Mouse (Mus musculus) forebrain, embryonic 14.5 days (tissue): ENCODE results near the gene Phlda2. TPM values are rescaled to one million over a fixed set of nuclear protein-coding genes. Genes with fewer than 3 reads are reported as not detected.

Experiments
- ATAC-seq: fragments of 200-750 bp; cut with Nextera tagmentation; 2 replicates; pipeline ENCODE4 v1.8.0; 2017; ENCODE audit warnings: mild to moderate bottlenecking, moderate library complexity
- DNase-seq: peaks from one replicate; pipeline ENCODE4 v3.0.0-alpha.2; 2015; ENCODE audit warnings: low spot score
- H3K27ac ChIP-seq: fragments of 300-500 bp; sonication (generic); 2 replicates; pipeline ENCODE4 v1.5.1; 2014; ENCODE audit warnings: low read depth, mild to moderate bottlenecking, control low read depth, low read length, moderate library complexity
- H3K27me3 ChIP-seq: fragments of 300-500 bp; sonication (generic); replicated peaks from 2 replicates; pipeline ENCODE4 v1.6.1; 2014; ENCODE audit warnings: low read length, control low read depth, mixed read lengths; ENCODE audit not compliant: control insufficient read depth, insufficient read depth
- H3K36me3 ChIP-seq: fragments of 300-500 bp; sonication (generic); 2 replicates; pipeline ENCODE4 v1.6.1; 2014; ENCODE audit warnings: low read length, control low read depth; ENCODE audit not compliant: control insufficient read depth, insufficient read depth
- H3K4me1 ChIP-seq: fragments of 300-500 bp; sonication (generic); 2 replicates; pipeline ENCODE4 v1.6.1; 2014; ENCODE audit warnings: antibody characterized with exemption, low read length, control low read depth; ENCODE audit not compliant: control insufficient read depth, insufficient read depth
- H3K4me2 ChIP-seq: fragments of 300-500 bp; sonication (generic); 2 replicates; pipeline ENCODE4 v1.6.1; 2014; ENCODE audit warnings: mild to moderate bottlenecking, control low read depth, low read length
- H3K4me3 ChIP-seq: fragments of 300-500 bp; sonication (generic); 2 replicates; pipeline ENCODE4 v1.5.1; 2014; ENCODE audit warnings: low read depth, low read length, control low read depth
- H3K9ac ChIP-seq: fragments of 300-500 bp; sonication (generic); 2 replicates; pipeline ENCODE4 v1.6.1; 2014; ENCODE audit warnings: mild to moderate bottlenecking, low read length, control low read depth, moderate library complexity
- H3K9me3 ChIP-seq: fragments of 300-500 bp; sonication (generic); replicated peaks from 2 replicates; pipeline ENCODE4 v1.6.1; 2016; ENCODE audit warnings: low read length, control low read depth, mixed read lengths; ENCODE audit not compliant: control insufficient read depth
- WGBS: fragments of 180-500 bp; shearing (Covaris S2); extraction: QIAGEN DNeasy Blood & Tissue Kit; methylation state at CpG from one replicate; pipeline ENCODE4 v1.1.7; 2014; 5-methylcytosine and 5-hydroxymethylcytosine counted together
- polyA plus RNA-seq: library from polyadenylated mRNA; unstranded; fragments of >200 nt; fragmentation: Nextera tagmentation; extraction: Ambion mirVana; gene quantifications from 2 replicates; pipeline ENCODE4 v1.2.1, GENCODE M21; 2014

The Phlda2 gene
- polyA plus RNA-seq, 1 experiment from 2014 or later = 0.32 TPM

- H3K4me2 ChIP-seq = no peak overlapping the region
- H3K27me3 ChIP-seq = peaks cover 2% of the 10 kb centered on the region
- no peak overlapping the region for H3K4me3 ChIP-seq
- ATAC-seq (no peak), DNase-seq (no peak)
- no peaks in the 10 kb centered on the region for H3K4me1 ChIP-seq
- H3K9me3 ChIP-seq = no peaks in the 10 kb centered on the region
- H3K36me3 ChIP-seq = no peaks in the 10 kb centered on the region
- no peak overlapping the region for H3K27ac ChIP-seq
- 85% methylated on average over 8 of the region's 8 CpGs for WGBS
- no peak overlapping the region for H3K9ac ChIP-seq
Observed at GRCm38 (mm10) chr7:143495104-143495961, 7.6 kb downstream of the Phlda2 start.

GRCm38 (mm10) chr7:143493616-143494126, 9.3 kb downstream of the Phlda2 start:
- DNase-seq (no peak), ATAC-seq (no peak)
- no peaks in the 10 kb centered on the region for H3K9me3 ChIP-seq
- no peak overlapping the region for H3K27ac ChIP-seq
- no peak overlapping the region for H3K9ac ChIP-seq
- 89% methylated on average over 6 of the region's 6 CpGs for whole genome bisulfite sequencing
- H3K36me3 ChIP-seq = no peaks in the 10 kb centered on the region
- no peak overlapping the region for H3K4me2 ChIP-seq
- H3K4me1 ChIP-seq = no peaks in the 10 kb centered on the region
- no peaks in the 10 kb centered on the region for H3K27me3 ChIP-seq
- no peak overlapping the region for H3K4me3 ChIP-seq

DNA sequence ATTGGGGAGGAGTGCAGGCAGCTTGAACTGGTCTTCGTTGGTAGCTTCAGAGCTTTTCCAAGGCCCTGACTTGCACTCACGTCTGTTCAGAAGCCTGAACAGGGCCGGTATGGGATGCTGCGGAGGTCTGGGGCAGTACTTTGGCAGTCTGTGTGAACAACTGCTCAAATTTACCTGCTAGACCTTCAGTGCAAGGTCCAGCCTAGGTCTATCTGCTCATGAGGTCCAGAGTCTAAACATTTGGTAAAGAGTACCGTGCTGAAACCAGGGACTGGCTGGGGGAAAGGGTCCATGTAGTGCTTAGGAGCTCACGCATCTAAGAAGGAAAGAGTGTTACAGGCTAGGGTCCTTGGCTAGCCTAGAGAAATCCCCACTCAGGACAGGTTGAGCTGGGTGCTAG, 13.2 kb downstream of the Phlda2 start:
- Histone ChIP-seq H3K36me3 (no peaks in the 10 kb centered on the region), H3K4me1 (no peaks in the 10 kb centered on the region), H3K4me3 (no peak overlapping the region), H3K27ac (no peak overlapping the region), H3K4me2 (no peak overlapping the region), H3K9me3 (no peaks in the 10 kb centered on the region), H3K9ac (no peak overlapping the region), H3K27me3 (no peaks in the 10 kb centered on the region)
- ATAC-seq (no peak), DNase-seq (no peak)
- WGBS = 86% methylated on average over 6 of the region's 6 CpGs

DNA sequence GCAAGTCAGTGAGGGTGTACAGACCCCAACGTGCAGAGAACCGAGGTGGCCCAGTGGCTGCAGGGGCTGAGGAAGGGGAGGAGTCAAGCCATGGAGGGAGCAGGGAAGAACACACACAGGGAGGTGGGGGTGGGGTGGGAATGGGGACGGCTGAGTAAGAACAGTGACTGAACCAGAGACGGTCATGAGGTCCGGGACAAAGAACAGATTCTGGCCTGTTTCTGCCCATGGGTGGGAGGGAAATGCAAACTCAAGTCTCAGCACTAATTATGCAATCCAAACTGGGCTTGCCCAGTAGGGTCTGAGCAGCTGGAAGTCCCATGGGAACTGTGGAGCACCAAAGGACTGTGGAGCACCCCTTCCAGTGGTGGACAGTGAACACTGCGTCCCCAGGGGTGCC, 20.4 kb downstream of the Phlda2 start:
- no peak for ATAC-seq
- no peak for DNase-seq
- H3K27me3 ChIP-seq = no peaks in the 10 kb centered on the region
- no peaks in the 10 kb centered on the region for H3K4me1 ChIP-seq
- H3K27ac ChIP-seq = no peak overlapping the region
- no peak overlapping the region for H3K9ac ChIP-seq
- no peak overlapping the region for H3K4me3 ChIP-seq
- 8% methylated on average over 6 of the region's 6 CpGs for WGBS
- no peak overlapping the region for H3K4me2 ChIP-seq
- H3K9me3 ChIP-seq = no peaks in the 10 kb centered on the region
- no peaks in the 10 kb centered on the region for H3K36me3 ChIP-seq

- no peak overlapping the region for H3K4me2 ChIP-seq
- H3K27ac ChIP-seq = no peak overlapping the region
- H3K36me3 ChIP-seq = no peaks in the 10 kb centered on the region
- H3K4me1 ChIP-seq = no peaks in the 10 kb centered on the region
- 49% methylated on average over 5 of the region's 5 CpGs for WGBS
- H3K27me3 ChIP-seq = no peaks in the 10 kb centered on the region
- no peaks in the 10 kb centered on the region for H3K9me3 ChIP-seq
- no peak overlapping the region for H3K9ac ChIP-seq
- DNase-seq (no peak), ATAC-seq (no peak)
- no peak overlapping the region for H3K4me3 ChIP-seq
Observed at GRCm38 (mm10) chr7:143481806-143482387, 21.1 kb downstream of the Phlda2 start.

DNA sequence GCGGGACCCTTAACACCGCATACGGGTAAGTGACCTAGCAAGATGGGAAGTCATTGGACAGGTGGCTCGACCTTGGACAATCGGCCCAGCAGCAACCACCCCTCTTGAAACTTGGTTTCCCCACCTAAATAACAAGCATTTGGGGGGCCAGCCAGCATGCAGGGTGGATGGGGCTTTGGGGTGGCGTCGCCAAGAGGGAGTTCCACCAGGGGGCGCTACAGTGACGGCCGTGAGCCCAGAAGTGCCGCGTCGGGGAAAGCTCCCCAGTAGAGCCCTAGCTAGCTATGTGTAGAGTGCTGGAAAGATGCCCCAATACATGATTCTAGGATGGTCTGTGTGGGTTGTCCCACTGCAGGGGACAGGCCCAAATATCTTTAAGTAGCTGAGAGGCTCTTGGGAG, 22.5 kb downstream of the Phlda2 start:
- H3K4me3 ChIP-seq = no peak overlapping the region
- ATAC-seq = no peak
- no peak overlapping the region for H3K27ac ChIP-seq
- no peaks in the 10 kb centered on the region for H3K4me1 ChIP-seq
- H3K9me3 ChIP-seq = no peaks in the 10 kb centered on the region
- no peak overlapping the region for H3K4me2 ChIP-seq
- no peak for DNase-seq
- H3K27me3 ChIP-seq = no peaks in the 10 kb centered on the region
- H3K36me3 ChIP-seq = no peaks in the 10 kb centered on the region
- WGBS = 47% methylated on average over 13 of the region's 13 CpGs
- H3K9ac ChIP-seq = no peak overlapping the region

DNA sequence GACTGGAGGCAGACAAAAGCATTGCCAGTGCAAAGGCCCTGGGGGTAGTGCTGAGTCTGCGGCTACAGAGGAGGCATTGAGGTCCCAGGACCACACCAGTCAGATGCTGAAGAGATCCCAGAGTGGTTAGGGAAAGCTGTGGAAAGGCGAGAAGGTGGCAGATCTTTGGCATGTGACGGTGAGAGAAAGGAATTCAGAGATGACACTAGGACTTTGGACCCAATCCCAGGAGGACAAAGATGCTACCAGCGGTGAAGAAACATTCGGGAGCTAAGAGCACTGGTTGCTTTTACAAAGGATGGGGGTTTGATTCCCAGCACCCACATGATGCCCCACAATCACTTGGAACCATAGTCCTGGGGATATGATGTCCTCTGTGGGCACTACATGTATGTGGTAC, 25.1 kb downstream of the Phlda2 start:
- Histone ChIP-seq H3K4me1 (no peaks in the 10 kb centered on the region), H3K9me3 (no peaks in the 10 kb centered on the region), H3K27me3 (no peaks in the 10 kb centered on the region), H3K4me2 (no peak overlapping the region), H3K9ac (no peak overlapping the region), H3K36me3 (no peaks in the 10 kb centered on the region), H3K4me3 (no peak overlapping the region), H3K27ac (no peak overlapping the region)
- DNase-seq (no peak), ATAC-seq (no peak)
- WGBS = 89% methylated on average over 5 of the region's 5 CpGs

DNA sequence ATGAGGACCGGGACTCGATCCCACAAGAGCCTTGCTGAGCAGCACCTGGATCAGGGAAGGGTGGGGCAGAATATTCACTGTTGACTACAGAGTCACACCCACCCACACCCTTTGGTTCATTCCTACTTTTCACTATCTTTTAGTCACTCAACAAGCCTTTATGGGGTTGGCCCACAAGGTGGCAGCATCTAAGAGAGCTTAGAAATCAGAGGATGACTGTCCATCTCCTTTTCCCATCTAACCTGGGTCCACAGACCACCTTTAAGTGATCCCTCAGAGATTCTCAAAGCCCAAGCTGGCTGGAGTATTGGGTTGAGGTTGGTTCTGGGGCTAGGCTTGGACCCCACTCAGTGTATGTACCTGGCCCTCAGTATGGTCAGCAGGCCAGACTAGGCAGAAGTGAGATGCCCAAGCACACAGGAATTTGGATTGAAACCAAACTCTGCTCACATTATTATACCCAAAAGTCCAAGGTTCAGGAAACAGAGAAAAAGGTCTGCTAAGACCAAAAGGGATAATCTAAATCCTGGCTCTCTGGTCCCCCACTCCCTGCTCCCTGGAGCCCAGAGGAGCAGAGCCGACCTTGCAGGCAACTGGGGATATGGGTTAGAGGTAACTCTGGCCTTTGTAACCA, 26.1 kb downstream of the Phlda2 start:
- 81% methylated on average over 3 of the region's 3 CpGs for WGBS
- H3K9me3 ChIP-seq = no peaks in the 10 kb centered on the region
- H3K4me1 ChIP-seq = no peaks in the 10 kb centered on the region
- no peak overlapping the region for H3K4me2 ChIP-seq
- H3K27me3 ChIP-seq = no peaks in the 10 kb centered on the region
- H3K27ac ChIP-seq = no peak overlapping the region
- H3K9ac ChIP-seq = no peak overlapping the region
- no peaks in the 10 kb centered on the region for H3K36me3 ChIP-seq
- no peak overlapping the region for H3K4me3 ChIP-seq
- no peak for ATAC-seq
- DNase-seq = no peak

- H3K4me2 ChIP-seq = no peak overlapping the region
- 85% methylated on average over 11 of the region's 11 CpGs for WGBS
Observed at GRCm38 (mm10) chr7:143475876-143476275, 27.1 kb downstream of the Phlda2 start.

More at GRCm38 (mm10) chr7:143475876-143476275, 27.1 kb downstream of the Phlda2 start:
- DNase-seq (no peak), ATAC-seq (no peak)
- no peaks in the 10 kb centered on the region for H3K9me3 ChIP-seq
- H3K27me3 ChIP-seq = no peaks in the 10 kb centered on the region
- H3K36me3 ChIP-seq = no peaks in the 10 kb centered on the region
- no peaks in the 10 kb centered on the region for H3K4me1 ChIP-seq
- H3K27ac ChIP-seq = no peak overlapping the region
- no peak overlapping the region for H3K4me3 ChIP-seq
- no peak overlapping the region for H3K9ac ChIP-seq
